Mouse (Mus musculus) midbrain, embryonic 16.5 days (tissue): Measurements from ENCODE around the gene Ppp4r2. TPM values are rescaled to one million over a fixed set of nuclear protein-coding genes. Genes with fewer than 3 reads are reported as not detected.
A peak's percentile ranks its signal among the peaks of the same experiment; 100 is the strongest.

Source experiments
- ATAC-seq: fragments of 200-750 bp; cut with Nextera tagmentation; 2 replicates; pipeline ENCODE4 v1.8.0; 2017; ENCODE audit warnings: moderate TSS enrichment
- H3K27ac ChIP-seq: fragments of 300-500 bp; sonication (generic); 2 replicates; pipeline ENCODE4 v1.5.1; 2014; ENCODE audit warnings: mild to moderate bottlenecking, low read length, mixed read lengths
- H3K27me3 ChIP-seq: fragments of 300-500 bp; sonication (generic); 2 replicates; pipeline ENCODE4 v1.6.1; 2014; ENCODE audit warnings: low read depth, low read length, mixed read lengths; ENCODE audit not compliant: control insufficient read depth, insufficient read depth
- H3K36me3 ChIP-seq: fragments of 300-500 bp; sonication (generic); 2 replicates; pipeline ENCODE4 v1.6.1; 2014; ENCODE audit warnings: mild to moderate bottlenecking, low read length, moderate library complexity, mixed read lengths; ENCODE audit not compliant: control insufficient read depth, insufficient read depth
- H3K4me1 ChIP-seq: fragments of 300-500 bp; sonication (generic); 2 replicates; pipeline ENCODE4 v1.6.1; 2014; ENCODE audit warnings: mild to moderate bottlenecking, low read length, mixed read lengths; ENCODE audit not compliant: control insufficient read depth, insufficient read depth
- H3K4me2 ChIP-seq: fragments of 300-500 bp; sonication (generic); 2 replicates; pipeline ENCODE4 v1.6.1; 2014; ENCODE audit warnings: mild to moderate bottlenecking, low read length, mixed read lengths
- H3K4me3 ChIP-seq: fragments of 300-500 bp; sonication (generic); 2 replicates; pipeline ENCODE4 v1.5.1; 2014; ENCODE audit warnings: low read depth, mild to moderate bottlenecking, low read length, moderate library complexity, mixed read lengths
- H3K9ac ChIP-seq: fragments of 300-500 bp; sonication (generic); 2 replicates; pipeline ENCODE4 v1.6.1; 2014; ENCODE audit warnings: low read depth, low read length, mixed read lengths
- H3K9me3 ChIP-seq: fragments of 300-500 bp; sonication (generic); replicated peaks from 2 replicates; pipeline ENCODE4 v1.6.1; 2014; ENCODE audit warnings: mild to moderate bottlenecking, low read length, mixed read lengths; ENCODE audit not compliant: control insufficient read depth, poor library complexity, severe bottlenecking
- WGBS: fragments of 180-500 bp; shearing (Covaris S2); extraction: QIAGEN DNeasy Blood & Tissue Kit; methylation state at CpG from one replicate; pipeline ENCODE4 v1.1.7; 2014; 5-methylcytosine and 5-hydroxymethylcytosine counted together
- polyA plus RNA-seq: library from polyadenylated mRNA; unstranded; fragments of >200 nt; fragmentation: Nextera tagmentation; extraction: Ambion mirVana; gene quantifications from 2 replicates; pipeline ENCODE4 v1.2.1, GENCODE M21; 2015

The Ppp4r2 gene
- 16.2 and 19.2 TPM in 2 replicates for polyA plus RNA-seq

GRCm38 (mm10) chr6:100833355-100833754, at the start of gene Ppp4r2:
Ppp4r2 (plus strand) TSS chr6:100833622.
- H3K36me3 ChIP-seq, result peaks cover 8% of the 10 kb centered on the region
- H3K27ac ChIP-seq, result peak within 1 kb of the TSS; percentile 91
- peak within 1 kb of the TSS; percentile 87 for H3K4me3 ChIP-seq
- peak within 1 kb of the TSS; percentile 82 for H3K9ac ChIP-seq
- peaks cover 25% of the 10 kb centered on the region for H3K4me1 ChIP-seq
- under 1% methylated on average over 17 of the region's 50 CpGs for WGBS
- no peaks in the 10 kb centered on the region for H3K9me3 ChIP-seq
- peak; percentile 96 for ATAC-seq
- H3K27me3 ChIP-seq, result no peaks in the 10 kb centered on the region
- peak within 1 kb of the TSS; percentile 73 for H3K4me2 ChIP-seq

GRCm38 (mm10) chr6:100787726-100788125, 45.7 kb upstream of the Ppp4r2 start:
- Histone ChIP-seq H3K9me3 (no peaks in the 10 kb centered on the region), H3K27ac (no peak overlapping the region), H3K27me3 (no peaks in the 10 kb centered on the region), H3K9ac (no peak overlapping the region), H3K4me1 (no peaks in the 10 kb centered on the region), H3K4me3 (no peak overlapping the region), H3K4me2 (no peak overlapping the region), H3K36me3 (no peaks in the 10 kb centered on the region)
- WGBS, result 91% methylated on average over 1 of the region's 1 CpGs
- ATAC-seq, result no peak

DNA sequence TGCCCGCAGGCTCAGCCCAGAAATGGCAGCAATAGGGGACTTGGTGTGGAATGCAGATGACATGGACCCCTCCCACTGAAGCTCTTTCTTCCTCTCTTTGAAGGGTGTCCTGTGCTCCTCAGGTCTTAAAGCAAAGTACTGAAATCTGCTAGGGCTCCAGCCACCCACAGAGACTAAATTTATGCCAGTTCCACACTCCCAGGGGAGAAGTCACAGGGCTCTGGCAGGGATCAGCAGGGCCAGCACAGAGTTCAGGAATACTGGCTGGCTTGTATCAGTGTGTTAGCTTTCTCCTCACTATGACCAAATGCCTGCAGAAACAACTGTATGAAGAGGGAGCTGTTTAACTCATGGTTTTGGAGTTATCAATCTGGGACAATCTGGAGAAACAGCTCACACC, 44.3 kb upstream of the Ppp4r2 start:
- H3K4me3 ChIP-seq, result no peak overlapping the region
- no peaks in the 10 kb centered on the region for H3K36me3 ChIP-seq
- no peaks in the 10 kb centered on the region for H3K4me1 ChIP-seq
- H3K27me3 ChIP-seq, result no peaks in the 10 kb centered on the region
- ATAC-seq, result no peak
- no peak overlapping the region for H3K4me2 ChIP-seq
- no peak overlapping the region for H3K27ac ChIP-seq
- H3K9me3 ChIP-seq, result no peaks in the 10 kb centered on the region
- H3K9ac ChIP-seq, result no peak overlapping the region
- WGBS, result 89% methylated on average over 1 of the region's 1 CpGs

DNA sequence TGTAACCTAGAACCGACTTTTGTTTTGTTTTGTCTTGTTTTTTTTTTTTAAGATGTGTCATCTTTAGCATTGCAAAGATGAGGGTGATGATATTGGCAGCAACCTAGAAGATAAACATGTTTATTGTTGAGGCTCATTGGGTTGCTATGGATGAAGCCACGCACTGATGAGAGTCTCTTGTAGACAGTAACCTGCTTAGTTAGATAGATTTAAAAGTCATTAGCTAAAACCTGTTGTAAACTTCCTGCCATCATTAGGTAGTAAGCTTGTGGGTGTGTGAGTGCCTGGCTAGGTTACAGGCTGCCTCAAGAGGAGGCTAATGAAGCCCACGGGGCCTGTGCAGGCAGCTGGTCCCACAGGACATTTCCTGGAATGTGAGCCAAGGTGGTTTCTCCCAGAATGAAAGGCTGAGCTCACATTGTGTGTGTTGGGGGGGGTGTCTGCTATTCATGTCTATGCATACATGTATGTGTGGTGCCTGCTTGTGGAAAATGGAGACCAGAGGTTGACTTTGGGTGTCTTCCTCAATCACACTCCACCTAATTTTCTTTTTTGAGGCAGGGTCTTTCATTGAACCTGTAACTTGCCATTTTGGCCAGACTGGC, 41.3 kb upstream of the Ppp4r2 start:
- Histone ChIP-seq H3K4me2 (no peak overlapping the region), H3K4me1 (no peaks in the 10 kb centered on the region), H3K27ac (no peak overlapping the region), H3K9me3 (no peaks in the 10 kb centered on the region), H3K36me3 (no peaks in the 10 kb centered on the region), H3K27me3 (no peaks in the 10 kb centered on the region), H3K9ac (no peak overlapping the region), H3K4me3 (no peak overlapping the region)
- 86% methylated on average over 3 of the region's 3 CpGs for WGBS
- ATAC-seq, result no peak

- Histone ChIP-seq H3K9me3 (no peaks in the 10 kb centered on the region), H3K27ac (no peak overlapping the region), H3K9ac (no peak overlapping the region), H3K4me2 (no peak overlapping the region), H3K4me3 (no peak overlapping the region), H3K27me3 (no peaks in the 10 kb centered on the region), H3K4me1 (no peaks in the 10 kb centered on the region), H3K36me3 (no peaks in the 10 kb centered on the region)
- WGBS, result 83% methylated on average over 14 of the region's 14 CpGs
- ATAC-seq, result no peak
Measured at GRCm38 (mm10) chr6:100792973-100793769, 40.3 kb upstream of the Ppp4r2 start.

- H3K27ac ChIP-seq, result no peak overlapping the region
- no peak for ATAC-seq
- H3K36me3 ChIP-seq, result no peaks in the 10 kb centered on the region
- H3K9ac ChIP-seq, result no peak overlapping the region
- no peaks in the 10 kb centered on the region for H3K27me3 ChIP-seq
- no peaks in the 10 kb centered on the region for H3K9me3 ChIP-seq
- no peaks in the 10 kb centered on the region for H3K4me1 ChIP-seq
- H3K4me2 ChIP-seq, result no peak overlapping the region
- WGBS, result 55% methylated on average over 6 of the region's 6 CpGs
- no peak overlapping the region for H3K4me3 ChIP-seq
Measured at GRCm38 (mm10) chr6:100795797-100796196, 37.6 kb upstream of the Ppp4r2 start.

DNA sequence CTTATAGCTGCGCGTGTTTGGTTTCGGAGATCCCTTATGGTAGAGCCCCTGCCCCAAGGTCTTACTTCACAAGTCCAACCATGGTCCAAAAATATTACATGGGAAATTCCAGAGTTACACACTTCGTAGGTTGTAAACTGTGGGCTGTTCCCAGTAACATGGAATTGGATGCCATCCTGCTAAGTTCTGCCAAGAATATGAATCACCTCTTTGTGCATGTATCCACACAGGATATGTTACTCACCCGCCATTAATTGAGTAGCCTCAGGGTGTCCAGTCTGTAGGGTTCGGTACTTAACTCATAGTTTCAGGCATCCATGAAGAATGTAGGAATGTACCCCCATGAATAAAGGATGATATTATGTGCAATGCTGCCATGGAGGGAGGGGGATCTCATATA, 34.1 kb upstream of the Ppp4r2 start:
- Histone ChIP-seq H3K4me1 (no peaks in the 10 kb centered on the region), H3K27ac (no peak overlapping the region), H3K4me2 (no peak overlapping the region), H3K9me3 (no peaks in the 10 kb centered on the region), H3K4me3 (no peak overlapping the region), H3K27me3 (no peaks in the 10 kb centered on the region), H3K9ac (no peak overlapping the region), H3K36me3 (no peaks in the 10 kb centered on the region)
- WGBS, result 93% methylated on average over 6 of the region's 6 CpGs
- ATAC-seq, result no peak

DNA sequence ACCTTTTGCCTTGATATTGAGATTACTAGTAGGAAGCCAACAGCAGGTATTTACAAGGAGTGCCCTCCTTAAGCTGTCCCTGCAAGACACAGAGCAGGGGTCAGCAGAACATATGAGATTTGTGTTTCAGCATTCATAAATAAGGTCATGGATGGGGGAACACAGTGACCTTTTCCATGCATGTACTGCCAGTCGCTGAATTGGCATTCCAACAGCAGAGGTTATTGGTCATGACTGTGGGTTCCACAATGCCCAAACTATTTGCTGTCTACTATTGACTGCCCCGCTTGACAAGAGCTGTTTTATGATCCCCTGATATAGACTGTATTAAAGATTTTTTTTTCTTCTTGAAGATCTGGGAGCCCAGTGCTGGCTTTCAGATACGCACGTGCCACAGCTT, 33.7 kb upstream of the Ppp4r2 start:
- H3K27ac ChIP-seq, result no peak overlapping the region
- no peaks in the 10 kb centered on the region for H3K9me3 ChIP-seq
- H3K36me3 ChIP-seq, result no peaks in the 10 kb centered on the region
- ATAC-seq, result no peak
- no peak overlapping the region for H3K4me3 ChIP-seq
- no peak overlapping the region for H3K4me2 ChIP-seq
- H3K27me3 ChIP-seq, result no peaks in the 10 kb centered on the region
- no peaks in the 10 kb centered on the region for H3K4me1 ChIP-seq
- H3K9ac ChIP-seq, result no peak overlapping the region
- WGBS, result 90% methylated on average over 4 of the region's 4 CpGs

DNA sequence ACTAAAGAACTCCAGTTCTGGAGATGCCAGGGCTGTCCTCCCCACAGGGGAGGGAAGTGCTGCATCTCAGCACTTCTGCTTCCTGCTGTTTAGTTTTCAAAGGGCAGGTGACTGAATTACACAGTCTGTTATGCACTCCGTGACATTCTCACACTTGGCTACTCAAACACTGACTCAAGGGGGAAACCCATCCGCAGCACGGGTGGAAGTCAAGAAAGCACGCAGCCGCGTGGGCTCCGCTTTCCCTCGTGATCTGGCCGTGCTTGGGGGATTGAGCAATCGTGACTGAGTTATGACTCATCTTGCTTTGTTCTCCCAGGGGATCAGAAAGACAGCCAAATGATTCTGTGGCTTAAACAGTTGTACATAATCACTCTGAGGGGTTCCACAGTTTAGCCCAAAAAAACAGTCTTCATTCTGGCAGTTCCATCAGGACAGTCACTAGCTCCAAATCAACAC, 32.9 kb upstream of the Ppp4r2 start:
- H3K4me2 ChIP-seq, result no peak overlapping the region
- no peaks in the 10 kb centered on the region for H3K9me3 ChIP-seq
- no peak for ATAC-seq
- H3K4me3 ChIP-seq, result no peak overlapping the region
- 64% methylated on average over 10 of the region's 10 CpGs for WGBS
- no peaks in the 10 kb centered on the region for H3K27me3 ChIP-seq
- H3K9ac ChIP-seq, result no peak overlapping the region
- no peaks in the 10 kb centered on the region for H3K36me3 ChIP-seq
- no peak overlapping the region for H3K27ac ChIP-seq
- H3K4me1 ChIP-seq, result no peaks in the 10 kb centered on the region
